Mouse (Mus musculus) kidney, adult 8-10 months (tissue): ENCODE data around the gene Map3k19.

Experiments used
- DNase-seq, 2 experiments: peaks; one replicate each; pipeline ENCODE4 v3.0.0; 2022

Gene Map3k19

DNA sequence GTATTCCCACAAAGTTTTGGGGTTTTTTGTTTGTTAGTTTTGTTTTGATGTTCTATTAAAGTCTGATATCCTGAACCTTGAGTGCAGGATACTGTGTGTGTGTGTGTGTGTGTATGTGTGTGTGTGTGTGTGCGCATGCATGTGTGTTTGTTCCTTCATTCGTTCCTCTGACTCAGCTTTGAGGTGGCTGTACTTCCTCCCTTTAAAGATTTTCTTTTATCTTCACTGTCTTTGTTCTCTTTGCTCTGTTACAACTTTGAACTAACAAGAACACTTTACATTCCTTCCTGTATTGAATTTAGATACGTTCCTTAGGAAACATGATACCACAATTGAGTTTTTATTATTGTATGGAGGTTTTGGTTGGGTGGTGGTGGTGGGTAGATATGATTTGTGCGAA, 58.5 kb downstream of the Map3k19 start:
- DNase-seq, result no peak

DNA sequence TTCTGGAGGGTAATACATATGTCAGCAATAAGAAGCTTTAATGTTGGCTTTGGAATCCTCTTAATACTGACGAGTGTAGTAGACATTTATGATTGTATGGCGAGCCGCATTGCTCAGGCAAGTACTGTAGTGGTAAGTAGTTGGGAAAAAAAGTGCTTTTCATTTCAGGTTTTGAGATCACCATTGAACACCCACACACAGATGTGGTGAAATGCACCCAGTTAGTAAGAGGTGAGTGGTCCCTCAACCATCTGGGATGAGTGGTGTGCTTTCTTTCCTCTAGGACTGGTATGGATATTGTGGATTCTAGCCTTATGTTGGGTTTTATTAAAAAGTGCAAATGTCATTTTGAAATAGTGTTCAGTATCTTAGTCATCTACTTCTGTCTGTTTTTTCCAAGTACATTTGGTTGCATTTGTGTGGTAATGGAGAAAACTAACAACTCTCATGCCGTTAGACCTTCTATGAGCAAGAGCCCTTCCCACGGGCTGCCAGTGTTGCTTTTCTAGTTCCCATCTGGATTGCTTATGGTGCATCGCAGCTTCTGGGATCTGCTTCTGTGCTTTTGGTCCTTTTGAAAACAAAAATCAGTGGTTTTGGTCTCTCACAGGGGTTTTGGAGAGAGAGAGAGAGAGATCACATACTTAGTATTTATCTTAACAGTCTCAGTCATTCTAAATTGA, 59.6 kb downstream of the Map3k19 start:
- DNase-seq, result no peak

DNA sequence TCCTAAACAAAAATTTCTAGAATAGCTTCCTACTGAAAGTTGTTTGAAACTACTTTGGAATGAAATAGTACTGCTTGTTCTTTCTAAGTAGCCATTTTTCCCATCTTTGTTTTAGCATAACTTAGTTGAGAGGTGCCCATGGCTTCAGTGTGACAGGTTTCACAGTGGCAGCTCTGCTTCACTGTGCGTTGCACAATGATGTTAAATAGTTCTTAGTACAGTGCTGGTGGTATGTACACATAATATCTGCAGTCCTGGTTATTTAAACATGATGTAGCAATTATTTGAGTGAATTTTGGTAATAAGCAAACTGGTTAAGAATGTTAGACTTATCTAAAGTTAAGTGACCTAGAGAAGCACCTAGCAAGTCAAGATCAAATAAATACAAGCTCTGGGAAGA, 61.4 kb downstream of the Map3k19 start:
- DNase-seq, result no peak

DNA sequence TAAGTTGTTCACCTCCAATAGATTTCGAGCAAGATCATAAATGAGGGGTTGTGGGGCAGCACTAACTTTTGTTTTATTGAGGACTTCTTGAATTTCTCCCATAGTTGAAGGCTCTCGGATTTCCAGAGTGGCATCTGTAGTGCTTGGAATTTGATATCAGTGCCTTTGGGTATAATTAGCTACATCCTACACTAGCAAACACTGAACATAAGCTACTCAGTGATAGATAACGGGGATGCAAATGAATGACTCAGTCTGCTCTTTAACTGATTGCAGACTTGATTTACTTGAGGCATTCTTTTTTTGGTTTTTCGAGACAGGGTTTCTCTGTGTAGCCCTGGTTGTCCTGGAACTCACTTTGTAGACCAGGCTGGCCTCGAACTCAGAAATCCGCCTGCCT, 65.9 kb downstream of the Map3k19 start:
- no peak for DNase-seq

DNA sequence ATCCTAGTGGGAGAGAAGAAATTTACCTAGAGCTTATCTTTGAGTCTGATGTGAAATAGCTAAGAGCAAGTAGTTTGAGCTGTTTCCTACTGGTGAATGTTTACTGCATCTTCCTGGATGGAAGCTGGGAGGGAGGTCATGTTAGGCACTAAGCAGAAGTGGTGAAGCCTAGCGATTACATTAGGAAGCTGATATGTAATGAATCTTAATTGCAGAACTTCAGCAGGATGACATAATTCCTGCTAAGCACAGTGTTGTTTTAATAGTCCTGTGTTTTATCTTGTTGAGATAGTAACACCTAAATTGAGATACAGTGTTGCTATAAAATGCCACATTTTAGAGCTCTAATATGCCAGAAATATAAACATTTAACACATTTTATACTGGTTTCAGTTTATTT, 68.9 kb downstream of the Map3k19 start:
- DNase-seq, result no peak

DNA sequence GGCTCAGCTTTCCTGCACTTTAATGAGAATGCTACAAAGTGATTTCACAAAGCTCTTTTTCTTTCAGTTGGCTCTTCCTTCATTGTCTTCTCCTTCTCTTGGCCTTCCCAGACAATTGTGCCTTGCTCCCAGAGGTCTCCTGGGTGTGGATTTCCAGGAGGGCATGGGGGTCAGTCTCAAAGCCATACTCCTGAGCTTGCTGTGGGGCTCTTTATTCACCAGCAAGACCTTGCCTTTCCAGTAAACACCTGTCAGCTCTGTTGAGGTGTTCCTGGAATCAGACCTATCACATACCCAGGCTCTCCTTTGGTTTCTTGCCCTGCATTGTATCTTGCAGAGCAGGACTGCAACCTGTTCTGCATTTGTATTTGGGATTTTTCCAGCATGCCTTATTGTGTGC, 71.0 kb downstream of the Map3k19 start:
- no peak for DNase-seq

DNA sequence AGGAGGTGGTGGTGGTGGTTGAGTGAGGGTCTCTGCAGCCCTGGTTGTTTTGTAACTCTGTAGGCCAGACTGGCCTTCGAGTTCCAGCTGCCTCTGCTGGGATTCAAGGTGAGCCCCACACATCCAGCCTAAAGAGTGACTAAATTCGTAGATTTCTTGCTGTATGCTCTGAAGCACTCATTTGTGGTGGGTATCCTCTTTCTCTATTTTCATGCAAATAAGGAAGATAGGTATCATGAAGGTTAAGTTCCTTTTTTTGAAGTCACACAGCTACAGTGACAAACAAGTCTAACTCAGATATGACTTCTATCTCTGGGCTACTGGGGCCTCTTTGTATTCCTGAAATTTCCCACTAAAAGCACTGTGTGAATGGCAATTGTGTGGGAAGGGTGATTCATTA, 74.0 kb downstream of the Map3k19 start:
- DNase-seq, result no peak

DNA sequence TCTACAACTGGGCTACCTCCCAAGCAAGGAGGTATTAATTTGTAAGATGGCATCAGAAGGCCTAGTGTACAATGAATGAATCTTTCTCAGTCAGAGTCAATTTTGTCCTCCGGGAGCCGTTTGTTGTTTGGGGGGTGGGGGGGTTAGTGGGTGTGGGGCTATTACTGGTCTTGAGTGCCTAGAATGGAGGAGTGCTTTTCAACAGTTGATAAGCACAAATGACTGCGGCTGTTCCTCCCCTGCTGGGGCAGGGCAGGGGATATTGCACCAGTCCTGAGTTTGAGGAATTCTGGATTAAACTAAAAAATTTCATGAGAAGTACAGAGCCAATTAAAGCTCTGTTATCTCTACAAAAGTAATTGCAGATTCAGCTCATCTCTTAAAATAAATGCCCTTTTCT, 74.7 kb downstream of the Map3k19 start:
- DNase-seq, result no peak

DNA sequence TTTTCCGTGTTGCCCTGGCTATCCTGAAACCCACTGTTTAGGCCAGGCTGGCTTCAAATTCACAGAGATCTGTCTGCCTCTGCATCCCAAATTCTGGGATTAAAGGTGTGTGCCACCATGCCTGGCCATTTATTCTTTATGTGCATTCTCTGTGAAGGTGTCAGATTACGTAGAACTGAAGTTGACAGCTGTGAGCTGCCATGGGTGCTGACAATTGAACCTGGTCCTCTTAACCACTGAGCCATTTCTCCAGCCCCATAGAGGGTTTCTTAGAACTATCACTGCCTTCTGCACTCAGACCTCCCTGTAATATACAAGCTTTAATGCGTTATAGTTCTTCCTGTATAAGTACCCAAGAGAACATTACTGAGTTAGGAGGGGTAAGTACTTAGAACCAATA, 76.2 kb downstream of the Map3k19 start:
- no peak for DNase-seq

DNA sequence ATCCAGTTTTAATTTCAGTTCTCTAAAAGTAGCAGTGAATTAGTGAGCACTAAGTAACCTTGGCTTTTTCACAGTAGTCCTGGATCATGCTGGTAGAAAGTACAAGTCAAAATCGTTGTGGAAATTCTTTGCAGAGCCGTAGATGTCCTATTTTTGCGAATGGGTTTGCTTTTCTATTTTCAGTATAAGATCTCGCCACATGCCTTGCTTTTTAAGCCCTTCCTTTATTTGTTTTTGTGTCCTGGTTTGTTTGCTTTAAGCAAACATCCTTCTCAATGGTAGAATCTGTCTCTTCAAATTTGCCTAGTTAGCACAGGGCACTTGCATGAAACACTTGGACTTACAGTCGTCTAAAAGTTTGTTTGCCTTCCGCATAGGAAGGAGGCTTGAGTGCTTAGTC, 78.6 kb downstream of the Map3k19 start:
- DNase-seq, result no peak

DNA sequence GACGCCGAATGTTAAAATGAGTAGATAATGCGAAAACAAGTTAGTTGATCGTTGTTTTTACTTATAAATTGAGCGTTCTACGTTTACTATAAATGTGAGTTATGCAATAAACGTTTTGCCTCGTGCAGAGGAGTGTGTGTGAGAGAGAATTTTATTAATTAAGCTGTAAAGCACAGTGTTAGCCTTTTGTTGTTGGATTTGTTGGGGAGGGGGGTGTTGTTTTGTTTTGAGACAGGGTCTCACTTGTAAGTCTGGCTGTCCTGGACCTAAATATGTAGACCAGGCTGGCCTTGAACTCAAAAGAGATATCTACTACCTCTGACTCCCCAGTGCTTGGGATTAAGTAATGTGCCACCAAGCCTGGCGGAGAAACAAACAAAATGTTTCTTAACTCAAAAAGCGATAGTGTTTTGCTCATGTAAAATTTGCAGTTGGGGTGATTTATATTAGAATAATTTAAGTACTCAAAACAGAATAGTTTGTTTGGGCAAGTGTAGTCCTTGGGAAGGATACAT, 79.6 kb downstream of the Map3k19 start:
- DNase-seq, result no peak

DNA sequence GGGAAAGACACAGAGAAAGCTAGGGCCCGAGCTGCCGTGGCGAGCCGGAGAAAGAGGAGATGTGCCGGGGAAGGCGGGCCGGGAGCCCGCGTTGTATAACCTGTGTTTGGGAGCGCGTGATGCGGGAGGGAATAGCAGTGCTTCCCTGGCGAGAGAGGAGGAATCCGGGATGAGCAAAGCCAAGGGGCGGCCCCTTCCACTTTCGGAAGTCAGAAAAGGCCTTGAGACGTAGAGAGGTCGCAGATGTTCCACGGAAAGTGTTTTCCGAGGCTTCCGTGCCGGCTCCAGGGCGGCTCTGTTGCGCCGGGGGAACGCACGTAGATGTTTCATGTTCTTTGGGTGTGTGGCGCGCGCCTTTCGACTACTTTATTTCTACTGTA, 80.3 kb downstream of the Map3k19 start:
- peak; percentile 57 to 64 for DNase-seq

DNA sequence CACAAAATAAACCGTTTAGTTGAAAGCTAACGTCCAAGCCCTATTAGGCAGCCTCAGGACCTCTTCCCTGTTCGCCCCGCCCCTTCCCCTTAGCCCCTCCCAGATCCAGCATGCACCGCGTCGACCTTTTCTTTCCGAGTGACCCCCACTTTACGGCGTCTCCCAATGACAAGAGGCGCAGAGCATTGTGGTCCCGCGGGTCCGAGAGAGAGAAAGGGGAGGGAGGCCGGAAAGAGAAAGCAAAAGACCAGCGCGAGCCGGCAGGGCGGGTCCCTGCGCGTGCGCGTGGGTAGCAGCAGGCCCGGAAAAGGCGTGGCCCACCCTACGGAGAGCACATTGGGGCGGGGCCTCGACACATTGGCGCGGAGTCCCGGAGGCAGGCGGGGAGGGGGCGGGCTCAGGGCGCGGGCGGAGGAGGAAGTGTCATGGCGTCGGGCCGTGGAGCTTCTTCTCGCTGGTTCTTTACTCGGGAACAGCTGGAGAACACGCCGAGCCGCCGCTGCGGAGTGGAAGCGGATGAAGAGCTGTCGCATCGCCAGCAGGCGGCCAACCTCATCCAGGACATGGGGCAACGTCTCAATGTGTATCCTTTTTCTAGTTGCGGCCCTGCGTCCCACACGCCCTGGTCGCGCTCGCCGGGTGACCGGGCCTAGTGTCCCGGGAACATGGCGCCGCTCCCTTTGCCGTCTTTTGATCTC, 80.9 kb downstream of the Map3k19 start, which contains the start of gene Ccnt2:
Gene Ccnt2, plus strand, starts transcription at position 362 of the 698 bp plus-strand sequence.
- peak; percentile 99 to 100 for DNase-seq

DNA sequence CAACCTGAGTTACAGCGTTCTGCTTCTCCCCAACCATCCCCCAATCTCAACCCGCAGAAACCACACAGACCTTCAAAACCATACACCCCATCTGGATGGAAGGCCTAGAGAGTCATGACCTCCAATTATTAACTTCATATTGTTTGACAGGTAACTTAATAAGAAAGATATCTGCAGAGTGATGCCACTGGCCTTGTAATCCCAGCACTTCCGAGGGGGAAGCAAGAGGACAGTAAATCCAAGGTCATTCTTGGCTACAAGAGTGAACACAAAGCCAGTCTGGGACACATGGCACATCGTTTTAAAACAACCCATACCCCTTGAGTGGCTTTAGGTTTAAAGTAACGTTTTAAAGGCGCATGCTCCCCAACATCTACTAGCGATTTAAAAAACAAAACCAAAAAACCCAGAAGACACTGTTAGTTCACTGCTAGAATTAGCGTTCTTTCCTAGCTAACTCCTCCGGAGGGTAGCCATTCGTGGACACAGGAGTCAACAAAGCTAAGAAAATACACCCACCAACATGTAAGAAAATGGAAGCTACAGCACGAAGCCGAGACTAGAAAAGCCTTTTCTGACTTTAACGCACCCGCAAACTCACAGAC, 81.5 kb downstream of the Map3k19 start:
- peak in 1 of 2 experiments; percentile 5 for DNase-seq

DNA sequence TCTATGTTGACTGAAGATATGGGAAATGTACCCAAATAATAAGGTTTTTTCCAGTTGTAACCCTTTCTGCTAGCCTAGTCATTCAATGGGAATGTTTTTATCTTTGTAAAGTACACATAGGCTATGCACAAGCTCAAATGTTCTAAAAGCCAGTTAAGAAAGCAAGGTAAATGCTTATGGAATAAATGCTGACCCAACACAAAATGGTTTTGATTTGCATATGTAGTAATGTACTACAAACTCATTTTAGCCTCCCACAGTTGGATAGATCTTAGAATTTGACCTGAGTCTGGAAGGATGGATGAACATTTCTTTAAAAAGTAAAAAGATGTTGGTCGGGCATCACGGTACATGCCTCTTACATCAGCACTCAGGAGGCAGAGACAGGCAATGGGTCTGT, 88.1 kb downstream of the Map3k19 start:
- DNase-seq, result no peak

DNA sequence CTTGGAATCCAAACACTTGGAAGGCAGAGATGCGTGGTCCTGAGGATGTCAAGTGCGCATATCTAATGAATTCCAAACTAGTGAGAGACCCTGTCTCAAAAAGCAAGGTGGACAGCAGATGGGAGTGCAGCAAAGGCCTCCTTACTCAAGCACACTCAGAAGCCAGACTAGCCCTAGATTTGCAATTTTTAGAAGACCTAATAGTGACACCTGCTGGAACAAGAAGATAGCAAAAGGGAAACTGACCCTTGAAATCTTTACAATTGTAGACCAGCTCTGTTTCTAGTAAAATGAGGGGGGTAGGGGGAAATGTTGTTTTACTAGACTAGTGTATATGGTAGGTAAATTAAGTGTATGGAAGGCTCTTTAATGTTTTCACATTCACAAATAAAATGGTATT, 89.4 kb downstream of the Map3k19 start:
- DNase-seq, result no peak
